Mouse (Mus musculus) heart, embryonic 16.5 days (tissue): ENCODE measurements around the gene Gm973. TPM values are rescaled to one million over a fixed set of nuclear protein-coding genes. Genes with fewer than 3 reads are reported as not detected.
A peak's percentile ranks its signal among the peaks of the same experiment; 100 is the strongest.

Experiments
- ATAC-seq: fragments of 200-750 bp; cut with Nextera tagmentation; replicated peaks from 2 replicates; pipeline ENCODE4 v1.8.0; 2017; ENCODE audit warnings: moderate number of reproducible peaks; ENCODE audit not compliant: insufficient read depth, low FRiP score; ENCODE audit errors: extremely low read depth
- H3K27ac ChIP-seq: fragments of 300-500 bp; sonication (generic); 2 replicates; pipeline ENCODE4 v1.5.1; 2014; ENCODE audit warnings: mild to moderate bottlenecking, low read length, control low read depth, moderate library complexity
- H3K27me3 ChIP-seq: fragments of 300-500 bp; sonication (generic); 2 replicates; pipeline ENCODE4 v1.6.1; 2014; ENCODE audit warnings: low read length, mixed read lengths; ENCODE audit not compliant: control insufficient read depth, insufficient read depth
- H3K36me3 ChIP-seq: fragments of 300-500 bp; sonication (generic); 2 replicates; pipeline ENCODE4 v1.6.1; 2014; ENCODE audit not compliant: control insufficient read depth, insufficient read depth
- H3K4me1 ChIP-seq: fragments of 300-500 bp; sonication (generic); 2 replicates; pipeline ENCODE4 v1.6.1; 2014; ENCODE audit warnings: low read length, mixed read lengths; ENCODE audit not compliant: control insufficient read depth, insufficient read depth
- H3K4me2 ChIP-seq: fragments of 300-500 bp; sonication (generic); 2 replicates; pipeline ENCODE4 v1.6.1; 2014; ENCODE audit warnings: low read depth, mild to moderate bottlenecking, control low read depth, low read length
- H3K4me3 ChIP-seq: fragments of 300-500 bp; sonication (generic); 2 replicates; pipeline ENCODE4 v1.5.1; 2014; ENCODE audit warnings: mild to moderate bottlenecking, control low read depth, low read length
- H3K9ac ChIP-seq: fragments of 300-500 bp; sonication (generic); 2 replicates; pipeline ENCODE4 v1.6.1; 2014; ENCODE audit warnings: low read length, control low read depth
- H3K9me3 ChIP-seq: fragments of 300-500 bp; sonication (generic); replicated peaks from 2 replicates; pipeline ENCODE4 v1.6.1; 2016; ENCODE audit warnings: low read length; ENCODE audit not compliant: control insufficient read depth
- WGBS: fragments of 180-500 bp; shearing (Covaris S2); extraction: QIAGEN DNeasy Blood & Tissue Kit; methylation state at CpG from one replicate; pipeline ENCODE4 v1.1.7; 2014; 5-methylcytosine and 5-hydroxymethylcytosine counted together
- polyA plus RNA-seq: library from polyadenylated mRNA; unstranded; fragments of >200 nt; fragmentation: Nextera tagmentation; extraction: Ambion mirVana; gene quantifications from 2 replicates; pipeline ENCODE4 v1.2.1, GENCODE M21; 2015

Gm973 gene
- polyA plus RNA-seq, 1 experiment from 2014 or later, result 0.41 TPM

DNA sequence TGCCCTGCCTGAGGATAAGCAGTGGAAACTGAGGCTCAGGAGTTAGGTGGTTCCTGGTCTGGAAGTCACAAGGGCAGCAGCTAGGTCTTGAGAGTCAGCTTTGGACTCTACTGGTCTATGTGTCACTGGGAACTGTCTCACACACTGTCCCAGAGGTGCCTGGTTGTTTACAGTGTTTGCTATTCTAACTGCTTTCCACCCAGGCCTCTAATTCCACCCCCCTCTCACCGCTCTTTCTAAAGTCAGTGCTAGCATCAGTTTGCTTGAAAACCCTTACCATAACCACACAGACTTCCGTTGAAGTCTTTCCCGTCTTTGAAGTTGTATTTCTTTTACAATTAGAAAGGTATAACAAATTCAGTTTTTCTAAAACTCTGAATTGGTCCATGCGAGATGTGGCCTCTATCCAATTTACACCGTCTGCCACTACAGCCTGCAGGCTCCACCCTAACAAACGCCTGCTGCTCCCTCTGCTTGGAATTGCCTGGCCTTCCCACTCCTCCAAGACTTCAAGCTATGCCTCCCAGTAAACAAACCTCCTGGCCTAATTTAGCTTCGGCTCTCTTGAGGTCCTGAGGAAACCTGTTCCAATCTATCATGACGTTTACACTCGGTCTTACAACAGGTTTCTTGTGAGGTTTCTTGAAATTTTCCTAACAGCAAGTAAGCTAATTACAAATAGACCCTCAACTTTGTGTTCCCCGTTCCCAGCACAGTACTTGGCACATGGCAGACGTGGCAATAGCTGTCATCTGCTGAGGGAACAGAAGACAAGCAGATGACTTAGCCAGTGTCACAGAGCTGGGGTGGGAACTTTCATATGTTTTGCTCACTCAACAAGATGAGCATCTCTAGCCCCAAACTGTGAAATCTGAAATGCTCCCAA, 86.7 kb downstream of the Gm973 start:
- H3K4me3 ChIP-seq, result no peak overlapping the region
- no peaks in the 10 kb centered on the region for H3K4me1 ChIP-seq
- 40% methylated on average over 11 of the region's 11 CpGs for WGBS
- no peaks in the 10 kb centered on the region for H3K36me3 ChIP-seq
- H3K9me3 ChIP-seq, result no peaks in the 10 kb centered on the region
- ATAC-seq, result no peak
- H3K4me2 ChIP-seq, result no peak overlapping the region
- H3K27me3 ChIP-seq, result peaks cover 6% of the 10 kb centered on the region; the same call in 1 of the 2 replicates
- no peak overlapping the region for H3K27ac ChIP-seq
- H3K9ac ChIP-seq, result no peak overlapping the region

DNA sequence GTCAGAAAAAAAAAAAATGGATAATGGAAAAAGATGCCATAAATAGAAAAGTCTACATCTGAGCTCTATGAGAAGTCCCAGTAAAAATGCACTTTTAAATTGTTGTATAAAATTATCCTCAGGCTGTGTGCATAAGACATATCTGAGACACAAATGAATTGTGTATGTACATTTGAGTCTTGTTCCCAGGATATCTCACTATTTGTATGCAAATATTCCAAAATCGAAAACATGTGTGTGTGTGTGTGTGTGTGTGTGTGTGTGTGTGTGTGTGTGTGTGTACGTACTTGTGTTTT, 87.3 kb downstream of the Gm973 start:
- 74% methylated on average over 2 of the region's 2 CpGs for WGBS
- Histone ChIP-seq H3K4me3 (no peak overlapping the region), H3K4me1 (no peaks in the 10 kb centered on the region), H3K9ac (no peak overlapping the region), H3K27me3 (peaks cover 3% of the 10 kb centered on the region; the same call in 1 of the 2 replicates), H3K4me2 (no peak overlapping the region), H3K36me3 (no peaks in the 10 kb centered on the region), H3K27ac (no peak overlapping the region), H3K9me3 (no peaks in the 10 kb centered on the region)
- no peak for ATAC-seq

GRCm38 (mm10) chr1:59603893-59604292, 87.8 kb downstream of the Gm973 start:
- no peak overlapping the region for H3K4me3 ChIP-seq

GRCm38 (mm10) chr1:59606479-59606878, 90.4 kb downstream of the Gm973 start:
- Histone ChIP-seq H3K4me1 (no peaks in the 10 kb centered on the region), H3K4me2 (no peak overlapping the region), H3K9ac (no peak overlapping the region), H3K4me3 (no peak overlapping the region), H3K27me3 (peaks cover 3% of the 10 kb centered on the region; the same call in 1 of the 2 replicates), H3K36me3 (no peaks in the 10 kb centered on the region), H3K9me3 (0 out of 2 replicates have a peak, but pooled peaks cover 2% of the 10 kb centered on the region), H3K27ac (no peak overlapping the region)
- 88% methylated on average over 13 of the region's 13 CpGs for WGBS
- no peak for ATAC-seq

More at GRCm38 (mm10) chr1:59603893-59604292, 87.8 kb downstream of the Gm973 start:
- Histone ChIP-seq H3K27me3 (peaks cover 3% of the 10 kb centered on the region; the same call in 1 of the 2 replicates), H3K9ac (no peak overlapping the region), H3K9me3 (no peaks in the 10 kb centered on the region), H3K36me3 (no peaks in the 10 kb centered on the region), H3K4me2 (no peak overlapping the region; the same call in 1 of the 2 replicates), H3K4me1 (no peaks in the 10 kb centered on the region), H3K27ac (no peak overlapping the region)
- ATAC-seq, result no peak
- WGBS, result 19% methylated on average over 11 of the region's 11 CpGs

DNA sequence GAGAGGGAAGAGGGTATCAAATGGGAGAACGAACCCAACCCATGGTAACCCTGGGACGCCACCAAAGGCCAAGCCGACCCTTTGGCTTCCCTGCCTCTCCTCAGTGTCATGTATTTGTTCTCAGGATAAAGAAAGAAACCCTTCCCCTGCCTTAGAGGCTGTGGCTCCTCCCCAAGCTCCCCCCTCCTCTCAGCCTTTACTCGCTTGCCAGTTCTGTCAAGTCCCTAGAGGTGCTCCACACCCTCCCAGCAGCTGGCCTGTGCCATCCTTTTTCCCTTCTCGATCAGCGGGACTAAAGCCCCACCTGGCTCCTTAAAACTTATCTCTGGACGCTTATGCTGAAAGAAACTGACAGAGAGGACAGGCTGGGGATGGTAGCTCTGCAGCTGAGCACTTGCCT, 91.0 kb downstream of the Gm973 start:
- no peak overlapping the region for H3K27ac ChIP-seq
- H3K4me3 ChIP-seq, result no peak overlapping the region
- H3K36me3 ChIP-seq, result no peaks in the 10 kb centered on the region
- H3K9ac ChIP-seq, result no peak overlapping the region
- no peak overlapping the region for H3K4me2 ChIP-seq
- H3K27me3 ChIP-seq, result peaks cover 3% of the 10 kb centered on the region; the same call in 1 of the 2 replicates
- WGBS, result 45% methylated on average over 7 of the region's 7 CpGs
- H3K9me3 ChIP-seq, result 0 out of 2 replicates have a peak, but pooled peaks cover 2% of the 10 kb centered on the region
- no peak for ATAC-seq
- H3K4me1 ChIP-seq, result no peaks in the 10 kb centered on the region

DNA sequence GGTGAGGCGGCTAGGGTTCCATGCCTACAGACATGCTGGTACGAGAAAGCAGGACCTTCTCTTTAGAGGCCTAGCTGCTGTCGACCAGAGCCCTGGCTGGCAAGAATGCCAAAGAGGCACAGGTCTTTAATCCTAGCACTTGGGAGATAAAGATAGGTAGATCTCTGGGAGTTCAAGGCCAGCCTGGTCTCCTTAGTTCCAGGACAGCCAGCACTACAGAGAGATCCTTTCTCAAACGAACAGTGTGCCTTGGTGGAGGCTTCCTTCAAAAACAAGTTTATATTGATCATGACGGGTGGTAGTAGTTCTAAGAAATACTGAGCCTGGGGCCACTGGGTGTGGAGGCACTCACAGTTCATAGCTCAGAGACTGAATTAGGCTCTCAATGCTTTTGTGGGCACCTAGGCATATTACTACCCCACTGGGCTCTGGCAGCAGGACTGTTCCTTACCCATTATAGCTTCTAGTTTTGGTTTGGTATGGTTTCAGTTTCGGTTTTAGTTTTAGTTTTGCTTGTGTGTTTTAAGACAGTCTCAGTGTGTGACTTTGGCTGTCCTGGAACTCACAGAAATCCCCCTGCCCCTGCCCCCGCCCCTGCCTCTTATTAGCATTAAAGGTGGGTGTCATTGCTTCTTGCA, 92.2 kb downstream of the Gm973 start:
- no peak for ATAC-seq
- Histone ChIP-seq H3K36me3 (no peaks in the 10 kb centered on the region), H3K9ac (no peak overlapping the region), H3K27ac (no peak overlapping the region), H3K4me2 (no peak overlapping the region), H3K4me3 (no peak overlapping the region), H3K27me3 (peaks cover 3% of the 10 kb centered on the region; the same call in 1 of the 2 replicates), H3K9me3 (0 out of 2 replicates have a peak, but pooled peaks cover 2% of the 10 kb centered on the region), H3K4me1 (no peaks in the 10 kb centered on the region)
- WGBS, result 80% methylated on average over 7 of the region's 7 CpGs

DNA sequence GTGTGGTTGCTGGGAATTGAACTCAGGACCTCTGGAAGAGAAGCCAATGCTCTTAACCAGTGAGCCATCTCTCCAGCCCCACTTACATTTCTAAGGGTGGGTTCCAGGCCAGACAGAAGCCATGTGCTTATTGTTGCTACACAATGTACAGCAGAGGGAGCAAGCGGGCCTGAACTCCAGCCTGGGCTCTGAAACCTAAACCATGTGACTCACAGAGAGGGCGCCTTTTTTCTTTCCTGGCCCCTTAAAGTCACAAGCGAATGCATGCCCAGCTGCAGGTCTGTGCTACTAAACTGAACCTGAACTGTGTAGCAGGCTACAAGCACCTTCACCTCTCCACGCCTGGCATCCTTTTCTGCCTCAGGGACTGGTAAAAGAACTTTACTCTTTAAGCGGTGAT, 92.9 kb downstream of the Gm973 start:
- no peak overlapping the region for H3K4me3 ChIP-seq
- H3K9me3 ChIP-seq, result 0 out of 2 replicates have a peak, but pooled peaks cover 2% of the 10 kb centered on the region
- H3K36me3 ChIP-seq, result no peaks in the 10 kb centered on the region
- no peak overlapping the region for H3K9ac ChIP-seq
- 71% methylated on average over 5 of the region's 5 CpGs for WGBS
- peaks cover 3% of the 10 kb centered on the region; the same call in 1 of the 2 replicates for H3K27me3 ChIP-seq
- H3K4me1 ChIP-seq, result no peaks in the 10 kb centered on the region
- ATAC-seq, result no peak
- no peak overlapping the region for H3K27ac ChIP-seq
- H3K4me2 ChIP-seq, result no peak overlapping the region

- no peaks in the 10 kb centered on the region for H3K36me3 ChIP-seq
Measured at GRCm38 (mm10) chr1:59609458-59609857, 93.4 kb downstream of the Gm973 start.

DNA sequence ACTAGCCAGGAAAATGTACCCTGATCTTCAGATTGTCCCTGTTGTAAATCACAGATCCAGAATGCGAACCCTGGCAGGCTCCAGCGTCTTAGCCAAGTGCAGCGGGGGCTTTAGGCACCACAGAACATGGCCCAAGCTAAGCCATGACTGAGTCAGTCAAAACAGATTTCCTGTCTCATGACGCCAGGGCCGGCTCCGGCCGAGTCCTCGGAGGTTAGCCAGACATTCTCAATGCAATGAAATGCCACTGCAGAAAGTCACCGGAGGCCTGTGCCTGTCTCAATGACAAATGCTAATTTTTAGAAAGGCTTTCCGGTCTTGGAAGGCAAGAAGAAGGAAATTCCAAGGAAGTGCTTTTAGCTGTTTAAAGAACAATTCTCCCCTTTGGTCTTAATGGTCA, 93.8 kb downstream of the Gm973 start:
- Histone ChIP-seq H3K9ac (no peak overlapping the region), H3K4me1 (no peaks in the 10 kb centered on the region), H3K27ac (peak overlapping the region; percentile 62), H3K4me3 (no peak overlapping the region), H3K4me2 (no peak overlapping the region), H3K9me3 (0 out of 2 replicates have a peak, but pooled peaks cover 2% of the 10 kb centered on the region), H3K27me3 (peaks cover 3% of the 10 kb centered on the region; the same call in 1 of the 2 replicates), H3K36me3 (no peaks in the 10 kb centered on the region)
- WGBS, result 49% methylated on average over 10 of the region's 10 CpGs
- ATAC-seq, result 0 out of 2 replicates have a peak, but pooled peaks have one; percentile 45

More at GRCm38 (mm10) chr1:59609458-59609857, 93.4 kb downstream of the Gm973 start:
- Histone ChIP-seq H3K9ac (no peak overlapping the region), H3K4me3 (no peak overlapping the region), H3K9me3 (0 out of 2 replicates have a peak, but pooled peaks cover 2% of the 10 kb centered on the region), H3K27ac (peak overlapping the region; percentile 62), H3K27me3 (peaks cover 3% of the 10 kb centered on the region; the same call in 1 of the 2 replicates), H3K4me2 (no peak overlapping the region), H3K4me1 (no peaks in the 10 kb centered on the region)
- ATAC-seq, result no peak
- 75% methylated on average over 4 of the region's 4 CpGs for WGBS
